Mouse (Mus musculus) midbrain, embryonic 15.5 days (tissue): ENCODE measurements at regions not wholly inside any gene's neighbourhood (a gene's known extent, or its start where the extent isn't known, plus 50 kb on each side); places are given as distances from the start of the nearest gene placed in this dataset.
"Not testable (repeated sequence)": the region's sequence is repeated elsewhere in the genome, so short reads cannot be mapped to it uniquely, and the experiment has no call there.

Experiments used
- ATAC-seq: fragments of 200-750 bp; cut with Nextera tagmentation; replicated peaks from 2 replicates; pipeline ENCODE4 v1.8.0; 2017; ENCODE audit warnings: moderate TSS enrichment
- H3K27ac ChIP-seq: fragments of 300-500 bp; sonication (generic); 2 replicates; pipeline ENCODE4 v1.5.1; 2015; ENCODE audit warnings: mild to moderate bottlenecking, inconsistent platforms
- H3K27me3 ChIP-seq: fragments of 300-500 bp; sonication (generic); replicated peaks from 2 replicates; pipeline ENCODE4 v1.6.1; 2015; ENCODE audit warnings: inconsistent platforms
- H3K36me3 ChIP-seq: fragments of 300-500 bp; sonication (generic); replicated peaks from 2 replicates; pipeline ENCODE4 v1.6.1; 2015; ENCODE audit warnings: inconsistent platforms
- H3K4me1 ChIP-seq: fragments of 300-500 bp; sonication (generic); 2 replicates; pipeline ENCODE4 v1.6.1; 2015; ENCODE audit warnings: inconsistent platforms
- H3K4me2 ChIP-seq: fragments of 300-500 bp; sonication (generic); 2 replicates; pipeline ENCODE4 v1.6.1; 2015; ENCODE audit warnings: inconsistent platforms, mild to moderate bottlenecking, moderate library complexity
- H3K4me3 ChIP-seq: fragments of 300-500 bp; sonication (generic); 2 replicates; pipeline ENCODE4 v1.5.1; 2015; ENCODE audit warnings: mild to moderate bottlenecking, inconsistent platforms
- H3K9ac ChIP-seq: fragments of 300-500 bp; sonication (generic); 2 replicates; pipeline ENCODE4 v1.6.1; 2015; ENCODE audit warnings: mild to moderate bottlenecking, inconsistent platforms
- H3K9me3 ChIP-seq: fragments of 300-500 bp; sonication (generic); 2 replicates; pipeline ENCODE4 v1.6.1; 2016; ENCODE audit warnings: inconsistent platforms
- WGBS: fragments of 180-500 bp; shearing (Covaris S2); methylation state at CpG from one replicate; pipeline ENCODE4 v1.1.7; 2015; ENCODE audit warnings: mixed read lengths; 5-methylcytosine and 5-hydroxymethylcytosine counted together

DNA sequence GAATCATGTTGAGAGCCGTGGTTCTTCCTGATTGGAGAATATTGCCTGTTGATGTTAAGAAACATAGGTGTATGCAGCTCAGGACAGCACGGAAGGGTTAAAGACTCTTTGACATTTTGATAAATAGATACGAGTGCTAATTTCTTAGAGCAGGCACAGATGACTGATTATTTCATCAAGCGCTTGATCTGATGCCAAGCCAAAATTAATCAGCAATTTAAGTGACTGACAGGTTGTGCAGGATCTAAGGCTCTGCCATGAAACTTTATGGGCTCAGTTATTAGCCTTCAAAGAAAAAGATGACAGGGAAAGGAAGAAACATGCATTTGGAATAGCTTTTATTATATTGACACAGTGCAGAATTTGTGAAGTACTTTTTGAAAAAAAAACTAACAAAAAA lies 157.2 kb upstream of the Gje1 start:
- H3K4me2 ChIP-seq, result no peak overlapping the region
- H3K9me3 ChIP-seq, result no peaks in the 10 kb centered on the region
- 79% methylated on average over 4 of the region's 4 CpGs for WGBS
- no peak for ATAC-seq
- H3K36me3 ChIP-seq, result no peaks in the 10 kb centered on the region
- no peak overlapping the region for H3K9ac ChIP-seq
- H3K27me3 ChIP-seq, result no peaks in the 10 kb centered on the region
- H3K4me1 ChIP-seq, result no peaks in the 10 kb centered on the region
- no peak overlapping the region for H3K27ac ChIP-seq
- H3K4me3 ChIP-seq, result no peak overlapping the region

DNA sequence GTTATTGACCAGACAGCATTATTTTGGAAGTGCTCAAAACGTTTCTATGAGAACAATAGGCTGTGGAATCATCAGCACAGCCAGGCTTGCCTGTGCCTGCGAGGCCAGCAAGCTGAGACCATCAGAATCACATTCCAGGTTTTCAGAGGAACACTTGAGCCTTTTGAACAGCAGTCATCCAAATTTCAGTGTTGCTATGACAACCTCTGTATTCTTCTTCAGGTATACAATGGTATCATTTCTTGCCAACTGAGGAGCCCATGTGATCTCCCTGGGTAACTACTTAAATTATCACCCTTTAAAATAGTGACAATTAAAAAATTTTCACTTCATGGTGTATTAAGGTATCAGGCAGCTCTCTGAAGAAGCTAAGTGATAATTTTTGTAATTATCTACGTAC lies 143.2 kb upstream of the Gje1 start:
- Histone ChIP-seq H3K4me2 (no peak overlapping the region), H3K27me3 (no peaks in the 10 kb centered on the region), H3K9me3 (no peaks in the 10 kb centered on the region), H3K36me3 (no peaks in the 10 kb centered on the region), H3K9ac (no peak overlapping the region), H3K4me1 (no peaks in the 10 kb centered on the region), H3K4me3 (no peak overlapping the region), H3K27ac (no peak overlapping the region)
- WGBS, result 34% methylated on average over 3 of the region's 3 CpGs
- ATAC-seq, result peak; percentile 93

DNA sequence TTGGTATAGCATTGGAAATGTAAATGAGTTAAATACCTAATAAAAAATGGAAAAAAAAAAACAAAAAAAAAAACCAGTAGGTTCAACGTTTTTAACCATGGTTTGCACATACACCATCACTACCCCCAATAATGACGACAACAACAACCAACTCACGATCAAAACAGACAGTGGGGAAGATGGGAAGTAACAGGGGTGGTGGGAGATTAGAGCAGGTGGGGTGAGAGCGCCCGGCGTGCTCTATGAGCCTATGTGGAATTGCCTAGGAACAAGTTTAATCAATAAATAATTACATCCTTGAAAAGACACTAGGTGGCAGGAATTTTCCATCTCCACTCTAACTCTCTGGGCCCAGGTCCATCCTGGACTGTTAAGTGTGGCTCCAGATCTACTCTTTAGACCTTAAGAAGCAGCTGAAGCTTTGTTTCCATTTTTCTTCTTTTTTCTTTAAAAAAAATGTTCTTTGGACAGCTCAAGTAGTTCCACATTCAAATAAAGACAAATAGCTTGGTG lies 142.2 kb upstream of the Gje1 start:
- Histone ChIP-seq H3K4me2 (no peak overlapping the region), H3K4me3 (no peak overlapping the region), H3K9ac (no peak overlapping the region), H3K36me3 (no peaks in the 10 kb centered on the region), H3K4me1 (no peaks in the 10 kb centered on the region), H3K27me3 (no peaks in the 10 kb centered on the region), H3K27ac (no peak overlapping the region), H3K9me3 (no peaks in the 10 kb centered on the region)
- ATAC-seq, result peak; percentile 77
- 83% methylated on average over 6 of the region's 6 CpGs for WGBS

GRCm38 (mm10) chr10:14846601-14847000 lies 128.6 kb upstream of the Gje1 start:
- not testable (repeated sequence) for H3K36me3 ChIP-seq, H3K4me3 ChIP-seq, H3K9ac ChIP-seq, H3K4me2 ChIP-seq, H3K4me1 ChIP-seq, ATAC-seq, H3K9me3 ChIP-seq, H3K27me3 ChIP-seq, H3K27ac ChIP-seq
- 89% methylated on average over 3 of the region's 3 CpGs for WGBS

DNA sequence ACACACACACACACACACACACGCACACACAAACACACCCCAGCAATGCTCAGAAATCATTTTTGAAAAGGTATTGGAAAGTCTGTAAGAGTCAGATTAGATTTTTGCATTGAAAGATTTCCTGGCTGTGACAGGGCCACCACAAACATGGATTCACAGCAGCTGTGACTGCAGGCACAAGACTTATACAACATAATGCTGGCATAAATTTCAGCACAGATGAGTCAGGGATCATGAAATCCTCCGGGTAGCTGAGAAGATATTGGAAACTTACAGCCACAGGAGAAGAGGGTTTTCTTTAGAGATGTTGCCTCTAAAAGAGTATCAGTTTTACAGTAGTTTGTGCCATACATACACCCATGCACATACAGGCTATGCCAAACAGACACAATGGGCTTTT lies 127.0 kb upstream of the Gje1 start:
- Histone ChIP-seq H3K4me2 (no peak overlapping the region), H3K27me3 (no peaks in the 10 kb centered on the region), H3K9ac (no peak overlapping the region), H3K36me3 (no peaks in the 10 kb centered on the region), H3K4me3 (no peak overlapping the region), H3K27ac (no peak overlapping the region), H3K9me3 (no peaks in the 10 kb centered on the region), H3K4me1 (no peaks in the 10 kb centered on the region)
- 84% methylated on average over 2 of the region's 2 CpGs for WGBS
- no peak for ATAC-seq
